Mouse (Mus musculus): ENCODE data around the gene Dop1b. TPM values are rescaled to one million over a fixed set of nuclear protein-coding genes. Genes with fewer than 3 reads are reported as not detected.
"Not testable (repeated sequence)": the region's sequence is repeated elsewhere in the genome, so short reads cannot be mapped to it uniquely, and the experiment has no call there.

Gene Dop1b
- polyA plus RNA-seq (2015; fragmentation: Nextera tagmentation; extraction: Ambion mirVana) = 9.9 and 10.7 TPM in 2 replicates

GRCm38 (mm10) chr16:93711411-93712188, at the start of gene Dop1b:
Gene Dop1b (plus strand): TSS chr16:93711904.
- Histone ChIP-seq H3K9ac (peak within 1 kb of the TSS; percentile 79), H3K27ac (no peak within 1 kb of the TSS), H3K27me3 (peaks cover 28% of the 10 kb centered on the region), H3K4me1 (peaks cover 10% of the 10 kb centered on the region), H3K9me3 (no peaks in the 10 kb centered on the region), H3K36me3 (no peaks in the 10 kb centered on the region), H3K4me3 (peak within 1 kb of the TSS; percentile 83), H3K4me2 (replicated peaks) (peak within 1 kb of the TSS; percentile 94)
- WGBS = under 1% methylated on average over 70 of the region's 77 CpGs
- peak; percentile 93 for ATAC-seq (ENCODE audit: low FRiP score, low read depth)

- H3K27me3 ChIP-seq = no peaks in the 10 kb centered on the region
- no peak overlapping the region for H3K27ac ChIP-seq
- peaks cover 25% of the 10 kb centered on the region for H3K9me3 ChIP-seq
- H3K4me3 ChIP-seq = no peak overlapping the region
- no peak overlapping the region for H3K9ac ChIP-seq
- no peak for ATAC-seq (ENCODE audit: low FRiP score, low read depth)
- no peaks in the 10 kb centered on the region for H3K36me3 ChIP-seq
- no peaks in the 10 kb centered on the region for H3K4me1 ChIP-seq
- no peak overlapping the region for H3K4me2 ChIP-seq (replicated peaks)
These were observed 43.7 kb upstream of the Dop1b start for GRCm38 (mm10) chr16:93667976-93668375.

- no peak overlapping the region for H3K9ac ChIP-seq
- H3K36me3 ChIP-seq = no peaks in the 10 kb centered on the region
- no peak overlapping the region for H3K4me3 ChIP-seq
- H3K4me1 ChIP-seq = no peaks in the 10 kb centered on the region
- H3K27me3 ChIP-seq = no peaks in the 10 kb centered on the region
- H3K27ac ChIP-seq = no peak overlapping the region
- H3K9me3 ChIP-seq = peaks cover 20% of the 10 kb centered on the region
- no peak overlapping the region for H3K4me2 ChIP-seq (replicated peaks)
- ATAC-seq (ENCODE audit: low FRiP score, low read depth) = no peak
These were observed 42.2 kb upstream of the Dop1b start for GRCm38 (mm10) chr16:93669521-93669920.

- H3K4me1 ChIP-seq; H3K4me2 ChIP-seq (replicated peaks); H3K27me3 ChIP-seq; H3K4me3 ChIP-seq; ATAC-seq (ENCODE audit: low FRiP score, low read depth); H3K27ac ChIP-seq; H3K36me3 ChIP-seq; H3K9ac ChIP-seq: not testable (repeated sequence)
- WGBS = 30% methylated on average over 4 of the region's 4 CpGs
- H3K9me3 ChIP-seq = peaks cover 20% of the 10 kb centered on the region
These were observed 41.2 kb upstream of the Dop1b start for GRCm38 (mm10) chr16:93670466-93670865.

- ATAC-seq (ENCODE audit: low FRiP score, low read depth) = no peak
- H3K9ac ChIP-seq = no peak overlapping the region
- H3K4me2 ChIP-seq (replicated peaks) = no peak overlapping the region
- H3K27me3 ChIP-seq = no peaks in the 10 kb centered on the region
- WGBS = 93% methylated on average over 5 of the region's 5 CpGs
- H3K27ac ChIP-seq = no peak overlapping the region
- peaks cover 20% of the 10 kb centered on the region for H3K9me3 ChIP-seq
- H3K4me1 ChIP-seq = no peaks in the 10 kb centered on the region
- no peaks in the 10 kb centered on the region for H3K36me3 ChIP-seq
- no peak overlapping the region for H3K4me3 ChIP-seq
These were observed 40.6 kb upstream of the Dop1b start for GRCm38 (mm10) chr16:93671064-93671463.

GRCm38 (mm10) chr16:93676376-93676775, 35.3 kb upstream of the Dop1b start:
- no peak for ATAC-seq (ENCODE audit: low FRiP score, low read depth)
- peaks cover 18% of the 10 kb centered on the region for H3K27me3 ChIP-seq
- H3K9me3 ChIP-seq = no peaks in the 10 kb centered on the region
- no peak overlapping the region for H3K27ac ChIP-seq
- no peak overlapping the region for H3K4me3 ChIP-seq
- 75% methylated on average over 5 of the region's 5 CpGs for WGBS
- H3K4me1 ChIP-seq = no peaks in the 10 kb centered on the region
- no peaks in the 10 kb centered on the region for H3K36me3 ChIP-seq
- no peak overlapping the region for H3K4me2 ChIP-seq (replicated peaks)
- H3K9ac ChIP-seq = no peak overlapping the region

- H3K27me3 ChIP-seq = peaks cover 37% of the 10 kb centered on the region
- no peak for ATAC-seq (ENCODE audit: low FRiP score, low read depth)
- H3K36me3 ChIP-seq = no peaks in the 10 kb centered on the region
- H3K27ac ChIP-seq = no peak overlapping the region
- no peaks in the 10 kb centered on the region for H3K9me3 ChIP-seq
- WGBS = 76% methylated on average over 4 of the region's 4 CpGs
- peaks cover 10% of the 10 kb centered on the region for H3K4me1 ChIP-seq
- H3K4me2 ChIP-seq (replicated peaks) = no peak overlapping the region
- H3K9ac ChIP-seq = no peak overlapping the region
- no peak overlapping the region for H3K4me3 ChIP-seq
These were observed 33.5 kb upstream of the Dop1b start for GRCm38 (mm10) chr16:93678206-93678605.

GRCm38 (mm10) chr16:93679165-93679564, 32.5 kb upstream of the Dop1b start:
- Histone ChIP-seq H3K36me3 (no peaks in the 10 kb centered on the region), H3K4me2 (replicated peaks) (no peak overlapping the region), H3K4me3 (no peak overlapping the region), H3K27me3 (peaks cover 46% of the 10 kb centered on the region), H3K4me1 (peaks cover 18% of the 10 kb centered on the region), H3K9ac (no peak overlapping the region), H3K9me3 (no peaks in the 10 kb centered on the region), H3K27ac (no peak overlapping the region)
- no peak for ATAC-seq (ENCODE audit: low FRiP score, low read depth)
- WGBS = 57% methylated on average over 9 of the region's 9 CpGs

GRCm38 (mm10) chr16:93682156-93682688, 29.5 kb upstream of the Dop1b start:
- no peak overlapping the region for H3K9ac ChIP-seq
- peaks cover 21% of the 10 kb centered on the region for H3K4me1 ChIP-seq
- no peaks in the 10 kb centered on the region for H3K9me3 ChIP-seq
- peak overlapping the region; percentile 95 for H3K4me2 ChIP-seq (replicated peaks)
- H3K27me3 ChIP-seq = peaks cover 65% of the 10 kb centered on the region
- H3K27ac ChIP-seq = no peak overlapping the region
- 0 out of 2 replicates have a peak, but pooled peaks have one; percentile 4 for ATAC-seq (ENCODE audit: low FRiP score, low read depth)
- H3K4me3 ChIP-seq = peak overlapping the region; percentile 55
- WGBS = 22% methylated on average over 13 of the region's 13 CpGs
- no peaks in the 10 kb centered on the region for H3K36me3 ChIP-seq

GRCm38 (mm10) chr16:93682689-93683507, 28.8 kb upstream of the Dop1b start, which contains the start of gene Cbr3:
Gene Cbr3 (plus strand): TSS chr16:93683215.
- Histone ChIP-seq H3K4me2 (replicated peaks) (peak within 1 kb of the TSS; percentile 95), H3K9me3 (no peaks in the 10 kb centered on the region), H3K4me3 (peak within 1 kb of the TSS; percentile 55), H3K27me3 (peaks cover 65% of the 10 kb centered on the region), H3K9ac (peak within 1 kb of the TSS; percentile 67), H3K36me3 (no peaks in the 10 kb centered on the region), H3K27ac (no peak within 1 kb of the TSS), H3K4me1 (peaks cover 21% of the 10 kb centered on the region)
- under 1% methylated on average over 63 of the region's 63 CpGs for WGBS
- ATAC-seq (ENCODE audit: low FRiP score, low read depth) = peak; percentile 85

- H3K4me2 ChIP-seq (replicated peaks) = peak overlapping the region; percentile 95
- peaks cover 21% of the 10 kb centered on the region for H3K4me1 ChIP-seq
- H3K4me3 ChIP-seq = peak overlapping the region; percentile 55
- no peak overlapping the region for H3K27ac ChIP-seq
- no peaks in the 10 kb centered on the region for H3K9me3 ChIP-seq
- H3K9ac ChIP-seq = peak overlapping the region; percentile 67
- under 1% methylated on average over 53 of the region's 53 CpGs for WGBS
- H3K36me3 ChIP-seq = no peaks in the 10 kb centered on the region
- H3K27me3 ChIP-seq = peaks cover 62% of the 10 kb centered on the region
- ATAC-seq (ENCODE audit: low FRiP score, low read depth) = 0 out of 2 replicates have a peak, but pooled peaks have one; percentile 21
These were observed 28.0 kb upstream of the Dop1b start for GRCm38 (mm10) chr16:93683508-93684236.
